Mouse (Mus musculus) forebrain, embryonic 11.5 days (tissue): ENCODE results near the gene Meox1. TPM values are rescaled to one million over a fixed set of nuclear protein-coding genes. Genes with fewer than 3 reads are reported as not detected.

ENCODE experiments used
- ATAC-seq: fragments of 200-750 bp; cut with Nextera tagmentation; replicated peaks from 2 replicates; pipeline ENCODE4 v1.8.0; 2017; ENCODE audit warnings: moderate TSS enrichment; ENCODE audit not compliant: low FRiP score
- DNase-seq: peaks from one replicate; pipeline ENCODE4 v3.0.0-alpha.2; 2017; ENCODE audit warnings: low spot score
- H3K27ac ChIP-seq: fragments of 300-500 bp; sonication (generic); 2 replicates; pipeline ENCODE4 v1.5.1; 2014; ENCODE audit warnings: low read depth, low read length
- H3K27me3 ChIP-seq: fragments of 300-500 bp; sonication (generic); 2 replicates; pipeline ENCODE4 v1.6.1; 2014; ENCODE audit warnings: mild to moderate bottlenecking, low read length, mixed read lengths; ENCODE audit not compliant: control insufficient read depth, insufficient read depth
- H3K36me3 ChIP-seq: fragments of 300-500 bp; sonication (generic); 2 replicates; pipeline ENCODE4 v1.6.1; 2014; ENCODE audit warnings: mild to moderate bottlenecking, low read length, moderate library complexity, mixed read lengths; ENCODE audit not compliant: control insufficient read depth, insufficient read depth
- H3K4me1 ChIP-seq: fragments of 300-500 bp; sonication (generic); replicated peaks from 2 replicates; pipeline ENCODE4 v1.6.1; 2014; ENCODE audit warnings: low read length, mixed read lengths; ENCODE audit not compliant: control insufficient read depth, insufficient read depth
- H3K4me2 ChIP-seq: fragments of 300-500 bp; sonication (generic); 2 replicates; pipeline ENCODE4 v1.6.1; 2014; ENCODE audit warnings: low read depth, mild to moderate bottlenecking, low read length, moderate library complexity, mixed read lengths; ENCODE audit not compliant: severe bottlenecking
- H3K4me3 ChIP-seq: fragments of 300-500 bp; sonication (generic); 2 replicates; pipeline ENCODE4 v1.5.1; 2014; ENCODE audit warnings: low read depth, low read length
- H3K9ac ChIP-seq: fragments of 300-500 bp; sonication (generic); 2 replicates; pipeline ENCODE4 v1.6.1; 2014; ENCODE audit warnings: low read length
- H3K9me3 ChIP-seq: fragments of 300-500 bp; sonication (generic); 2 replicates; pipeline ENCODE4 v1.6.1; 2016; ENCODE audit warnings: low read length, mixed read lengths; ENCODE audit not compliant: control insufficient read depth
- WGBS: fragments of 180-500 bp; shearing (Covaris S2); extraction: QIAGEN DNeasy Blood & Tissue Kit; methylation state at CpG from one replicate; pipeline ENCODE4 v1.1.7; 2014; 5-methylcytosine and 5-hydroxymethylcytosine counted together
- polyA plus RNA-seq: library from polyadenylated mRNA; unstranded; fragments of >200 nt; fragmentation: Nextera tagmentation; extraction: Ambion mirVana; gene quantifications from 2 replicates; pipeline ENCODE4 v1.2.1, GENCODE M21; 2014

Meox1 gene
- polyA plus RNA-seq, 1 experiment from 2014 or later = 0.21 TPM

DNA sequence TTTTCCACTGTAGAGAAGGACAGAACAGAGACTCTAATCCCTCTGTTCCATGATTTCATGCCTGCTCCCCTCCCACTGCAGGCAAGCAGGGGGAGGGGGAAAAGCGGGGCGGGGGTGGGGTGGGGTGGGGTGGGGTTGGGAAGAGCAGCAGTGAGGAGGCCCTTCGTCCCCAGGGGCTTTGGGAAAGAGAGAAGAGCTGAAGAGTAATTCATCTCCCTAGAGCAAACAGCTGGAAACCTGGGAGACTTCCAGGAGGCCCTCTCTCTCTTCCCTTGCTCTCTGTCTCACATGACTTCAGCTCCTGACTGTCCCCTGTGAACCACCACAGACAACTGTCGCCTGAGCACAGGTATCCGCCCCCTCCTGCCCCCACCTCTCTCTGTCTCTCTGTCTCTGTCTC lies 35.4 kb downstream of the Meox1 start:
- H3K4me1 ChIP-seq = no peaks in the 10 kb centered on the region
- no peak overlapping the region for H3K9ac ChIP-seq
- H3K4me3 ChIP-seq = no peak overlapping the region
- no peak for DNase-seq
- no peaks in the 10 kb centered on the region for H3K9me3 ChIP-seq
- H3K36me3 ChIP-seq = no peaks in the 10 kb centered on the region
- no peaks in the 10 kb centered on the region for H3K27me3 ChIP-seq
- no peak overlapping the region for H3K27ac ChIP-seq
- ATAC-seq = no peak
- WGBS = 24% methylated on average over 3 of the region's 5 CpGs
- no peak overlapping the region for H3K4me2 ChIP-seq

DNA sequence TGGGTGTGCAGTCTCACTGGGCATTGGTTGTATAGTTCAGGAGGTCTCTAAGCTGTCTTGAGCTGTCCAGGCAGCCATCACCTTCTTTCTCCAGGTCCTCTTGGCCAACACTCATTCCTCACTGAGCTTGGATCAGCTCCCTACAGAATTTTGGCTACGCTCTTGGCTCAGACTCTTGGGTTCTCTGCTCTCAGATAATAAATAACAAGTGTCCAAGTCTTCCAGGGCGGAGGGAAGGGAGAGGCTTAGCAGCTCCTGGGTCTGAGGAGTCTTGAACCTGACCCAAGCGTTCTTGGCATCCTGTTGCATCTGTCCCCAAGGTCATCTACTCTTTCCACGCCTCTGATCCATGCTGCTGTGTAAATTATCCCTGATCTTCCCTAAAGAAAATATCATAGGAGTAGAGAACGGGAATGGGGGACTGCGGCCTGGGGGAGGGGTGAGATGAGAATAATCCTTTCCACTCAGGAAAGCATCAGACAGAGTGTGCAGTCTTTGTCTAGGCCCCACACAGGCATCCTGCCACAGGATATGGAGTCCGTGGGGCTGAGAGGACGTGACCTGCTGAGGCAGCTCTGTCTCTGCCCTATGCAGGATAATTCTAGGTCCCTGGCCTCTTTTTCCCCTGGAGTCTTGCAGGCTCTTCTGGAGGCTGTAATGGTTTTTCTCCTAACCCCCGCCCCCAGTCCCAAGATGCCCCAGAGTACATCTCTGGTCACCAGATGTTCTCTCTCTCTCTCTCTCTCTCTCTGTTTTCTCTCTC lies 38.0 kb downstream of the Meox1 start:
- DNase-seq = no peak
- no peak overlapping the region for H3K27ac ChIP-seq

DNA sequence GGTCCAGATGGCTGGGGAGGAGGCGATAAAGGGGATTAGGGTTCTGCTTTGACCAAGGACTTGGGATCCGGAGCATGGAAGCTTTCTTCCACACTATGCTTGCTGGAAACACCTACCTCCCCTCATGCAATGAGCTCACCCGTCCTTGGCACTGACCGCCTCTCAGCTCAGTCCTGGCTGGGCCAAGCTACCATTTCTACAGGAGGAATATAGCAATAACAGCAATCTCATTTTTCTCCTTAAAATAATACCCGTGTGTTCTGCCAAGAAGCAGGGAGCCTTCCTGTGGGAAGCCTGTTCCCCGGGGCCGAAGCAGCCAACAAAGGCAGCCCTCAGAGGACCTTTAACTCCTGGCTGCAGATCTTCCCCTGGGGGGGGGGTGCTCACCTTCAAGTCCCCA lies 43.1 kb downstream of the Meox1 start:
- no peak overlapping the region for H3K4me3 ChIP-seq
- no peak overlapping the region for H3K9ac ChIP-seq
- no peaks in the 10 kb centered on the region for H3K36me3 ChIP-seq
- H3K27me3 ChIP-seq = no peaks in the 10 kb centered on the region
- ATAC-seq (no peak), DNase-seq (no peak)
- no peaks in the 10 kb centered on the region for H3K9me3 ChIP-seq
- H3K4me1 ChIP-seq = no peaks in the 10 kb centered on the region
- no peak overlapping the region for H3K4me2 ChIP-seq
- no peak overlapping the region for H3K27ac ChIP-seq
- WGBS = 84% methylated on average over 7 of the region's 7 CpGs

More for the DNA sequence above, 38.0 kb downstream of the Meox1 start:
- no peaks in the 10 kb centered on the region for H3K4me1 ChIP-seq
- no peak overlapping the region for H3K9ac ChIP-seq
- no peaks in the 10 kb centered on the region for H3K36me3 ChIP-seq
- no peak overlapping the region for H3K4me3 ChIP-seq
- WGBS = 84% methylated on average over 9 of the region's 9 CpGs
- H3K27me3 ChIP-seq = no peaks in the 10 kb centered on the region
- H3K4me2 ChIP-seq = no peak overlapping the region
- ATAC-seq = no peak
- no peaks in the 10 kb centered on the region for H3K9me3 ChIP-seq

DNA sequence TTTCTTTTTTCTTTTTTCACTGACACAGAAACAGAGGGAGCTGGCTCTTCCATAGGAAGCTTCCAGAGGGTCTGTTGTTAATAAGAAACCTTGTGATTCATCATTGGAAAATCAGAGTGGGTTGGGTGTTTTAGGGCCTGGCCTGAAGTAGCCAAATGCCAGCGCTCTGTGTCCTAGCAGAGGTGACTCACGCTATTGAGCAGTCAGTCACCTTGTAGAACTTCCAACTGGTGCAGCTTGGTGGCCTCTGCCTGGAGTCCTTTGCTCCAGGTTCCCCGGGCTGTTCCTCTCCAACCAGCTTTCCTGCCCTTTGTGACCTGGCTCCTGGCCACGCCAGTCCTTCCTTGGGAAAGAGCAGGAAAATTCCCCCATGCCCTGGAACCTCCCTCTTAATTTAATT lies 44.9 kb downstream of the Meox1 start:
- Histone ChIP-seq H3K36me3 (no peaks in the 10 kb centered on the region), H3K27me3 (no peaks in the 10 kb centered on the region), H3K9ac (no peak overlapping the region), H3K4me1 (no peaks in the 10 kb centered on the region), H3K4me2 (no peak overlapping the region), H3K4me3 (no peak overlapping the region), H3K9me3 (no peaks in the 10 kb centered on the region), H3K27ac (no peak overlapping the region)
- WGBS = 90% methylated on average over 4 of the region's 4 CpGs
- DNase-seq (no peak), ATAC-seq (no peak)

DNA sequence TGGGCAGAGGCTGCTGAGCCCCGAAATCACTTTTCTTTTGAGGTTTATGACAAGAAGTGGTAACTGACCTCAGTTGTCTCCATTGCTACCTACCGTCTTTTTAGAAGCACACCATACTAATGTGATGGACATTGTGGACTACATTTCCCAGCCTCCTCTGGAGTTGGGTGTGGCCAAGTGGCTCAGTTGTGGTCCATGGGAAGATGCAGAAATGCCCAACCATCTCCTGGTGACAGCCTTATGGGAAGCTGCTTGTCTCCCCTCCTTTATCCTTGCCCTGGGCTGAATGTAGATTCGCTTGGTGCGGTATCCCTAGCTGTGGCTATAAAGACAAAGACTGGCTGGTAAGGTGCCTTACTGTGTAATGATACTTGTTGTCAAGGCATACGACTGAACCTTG lies 46.7 kb downstream of the Meox1 start:
- no peak for ATAC-seq
- Histone ChIP-seq H3K9ac (no peak overlapping the region), H3K36me3 (no peaks in the 10 kb centered on the region), H3K9me3 (no peaks in the 10 kb centered on the region), H3K4me2 (no peak overlapping the region), H3K4me1 (no peaks in the 10 kb centered on the region), H3K4me3 (no peak overlapping the region), H3K27ac (no peak overlapping the region), H3K27me3 (no peaks in the 10 kb centered on the region)
- WGBS = 84% methylated on average over 5 of the region's 5 CpGs
- DNase-seq = no peak

DNA sequence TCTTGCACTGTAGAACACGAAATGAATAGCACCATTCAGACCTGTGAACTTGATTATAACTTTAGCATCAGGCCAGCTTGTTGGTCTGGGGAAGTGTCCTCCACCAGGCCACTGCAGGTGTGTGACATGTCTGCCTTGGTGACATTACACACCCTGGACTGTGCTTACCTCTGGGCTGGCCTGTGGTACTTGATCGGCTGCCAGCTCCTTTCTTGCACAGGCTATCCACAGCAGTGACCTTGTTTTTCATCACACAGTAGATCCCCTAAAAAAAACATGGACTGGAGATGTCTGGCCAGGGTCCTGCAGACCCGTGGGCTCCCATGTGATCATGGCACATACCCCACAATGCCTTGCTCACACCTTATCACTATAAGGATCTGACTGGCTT lies 51.4 kb downstream of the Meox1 start:
- Histone ChIP-seq H3K36me3 (no peaks in the 10 kb centered on the region), H3K4me3 (no peak overlapping the region), H3K27ac (no peak overlapping the region), H3K4me2 (no peak overlapping the region), H3K9me3 (no peaks in the 10 kb centered on the region; the same call in 1 of the 2 replicates), H3K9ac (no peak overlapping the region), H3K27me3 (no peaks in the 10 kb centered on the region), H3K4me1 (no peaks in the 10 kb centered on the region)
- WGBS = 82% methylated on average over 3 of the region's 3 CpGs
- no peak for ATAC-seq
- DNase-seq = no peak

DNA sequence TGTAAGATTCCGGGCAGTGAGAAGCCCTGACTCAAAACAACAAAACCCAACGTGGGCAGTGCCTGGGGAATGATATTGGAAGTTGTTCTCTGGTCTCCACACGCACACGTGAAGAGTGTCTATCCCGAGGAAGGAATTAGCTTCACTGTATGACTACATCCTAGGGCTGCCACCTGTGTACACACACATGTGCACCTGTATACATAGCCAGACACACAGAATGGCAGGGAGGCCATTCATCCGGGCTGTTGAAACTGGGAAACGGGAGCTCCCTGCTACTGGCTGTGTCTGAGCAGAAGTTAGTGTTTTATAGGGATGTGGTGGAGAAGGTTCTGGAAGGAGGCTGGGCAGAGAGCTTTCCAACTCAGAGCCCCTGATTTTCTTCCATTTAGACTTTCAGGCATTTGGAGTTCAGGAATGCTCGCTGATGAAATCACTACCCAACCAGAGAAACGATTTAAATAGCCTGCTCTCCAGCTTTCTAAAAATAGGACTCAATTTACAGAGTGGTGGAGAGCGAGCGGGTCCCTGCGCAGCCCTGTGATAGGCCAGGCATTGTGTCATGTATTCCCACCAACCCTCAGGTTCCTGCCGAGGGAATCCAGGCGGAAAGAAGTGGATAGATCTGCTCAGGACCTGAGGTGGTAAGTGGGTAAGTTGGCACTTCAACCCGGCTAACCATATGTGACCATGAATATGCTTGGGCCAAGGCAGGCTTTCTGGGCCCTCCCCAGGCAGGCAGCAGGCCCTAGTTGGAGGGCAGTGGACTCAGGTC lies 52.0 kb downstream of the Meox1 start:
- H3K36me3 ChIP-seq = no peaks in the 10 kb centered on the region
- H3K9ac ChIP-seq = no peak overlapping the region
- 85% methylated on average over 15 of the region's 15 CpGs for WGBS
- no peak overlapping the region for H3K27ac ChIP-seq
- no peaks in the 10 kb centered on the region; the same call in 1 of the 2 replicates for H3K9me3 ChIP-seq
- ATAC-seq (no peak), DNase-seq (no peak)
- no peak overlapping the region for H3K4me2 ChIP-seq
- no peaks in the 10 kb centered on the region for H3K27me3 ChIP-seq
- H3K4me1 ChIP-seq = no peaks in the 10 kb centered on the region
- H3K4me3 ChIP-seq = no peak overlapping the region

DNA sequence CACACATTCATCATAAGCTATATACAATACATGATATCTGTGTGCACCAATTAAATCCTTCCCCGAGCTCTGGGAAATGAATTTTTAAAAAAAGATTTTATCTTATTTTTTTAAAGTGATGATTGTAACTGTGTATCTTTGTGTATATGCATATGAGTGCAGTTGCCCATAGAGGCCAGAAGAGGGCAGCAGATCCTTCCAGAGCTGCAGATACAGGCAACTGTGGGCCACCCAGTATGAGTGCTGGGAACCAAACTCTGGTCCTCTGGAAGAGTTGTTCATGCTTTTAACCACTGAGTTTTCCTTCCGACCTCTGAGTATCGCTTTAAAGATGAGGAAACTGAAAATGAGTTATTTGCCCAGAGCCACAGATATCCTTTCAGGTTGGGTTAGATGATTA lies 53.8 kb downstream of the Meox1 start:
- Histone ChIP-seq H3K27ac (no peak overlapping the region), H3K4me2 (no peak overlapping the region), H3K9ac (no peak overlapping the region), H3K4me3 (no peak overlapping the region), H3K9me3 (no peaks in the 10 kb centered on the region; the same call in 1 of the 2 replicates), H3K27me3 (no peaks in the 10 kb centered on the region), H3K4me1 (no peaks in the 10 kb centered on the region), H3K36me3 (no peaks in the 10 kb centered on the region)
- 94% methylated on average over 3 of the region's 3 CpGs for WGBS
- no peak for DNase-seq
- ATAC-seq = no peak
